Mouse (Mus musculus) right cerebral cortex, adult 2 months (tissue): ENCODE results near the gene Srgap2.

Source experiments
- DNase-seq, 2 experiments: peaks; one replicate each; pipeline ENCODE4 v3.0.0; 2021 to 2022; ENCODE audit warnings: low spot score in 2 of 2

Srgap2 gene

DNA sequence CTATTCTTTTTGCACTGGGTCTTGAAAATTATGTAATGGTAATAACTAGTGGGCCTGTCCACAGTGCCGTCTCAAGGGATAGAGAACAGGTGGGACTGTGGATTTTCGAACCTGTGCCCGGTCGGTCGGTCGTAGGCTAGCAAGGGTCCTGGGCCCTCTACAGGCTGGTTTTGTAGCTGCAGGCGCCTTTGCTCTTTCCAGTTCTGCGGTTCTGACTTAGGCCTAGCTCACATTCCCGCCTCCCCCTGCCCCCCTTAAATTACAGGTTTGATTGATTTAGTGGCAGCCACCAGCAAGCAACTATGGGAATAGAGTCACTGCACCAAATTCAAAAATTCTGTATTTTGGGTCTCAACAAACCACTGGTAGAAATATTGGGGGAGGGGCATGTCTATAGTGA, 281.2 kb downstream of the Srgap2 start:
- peak; percentile 55 to 64 for DNase-seq

DNA sequence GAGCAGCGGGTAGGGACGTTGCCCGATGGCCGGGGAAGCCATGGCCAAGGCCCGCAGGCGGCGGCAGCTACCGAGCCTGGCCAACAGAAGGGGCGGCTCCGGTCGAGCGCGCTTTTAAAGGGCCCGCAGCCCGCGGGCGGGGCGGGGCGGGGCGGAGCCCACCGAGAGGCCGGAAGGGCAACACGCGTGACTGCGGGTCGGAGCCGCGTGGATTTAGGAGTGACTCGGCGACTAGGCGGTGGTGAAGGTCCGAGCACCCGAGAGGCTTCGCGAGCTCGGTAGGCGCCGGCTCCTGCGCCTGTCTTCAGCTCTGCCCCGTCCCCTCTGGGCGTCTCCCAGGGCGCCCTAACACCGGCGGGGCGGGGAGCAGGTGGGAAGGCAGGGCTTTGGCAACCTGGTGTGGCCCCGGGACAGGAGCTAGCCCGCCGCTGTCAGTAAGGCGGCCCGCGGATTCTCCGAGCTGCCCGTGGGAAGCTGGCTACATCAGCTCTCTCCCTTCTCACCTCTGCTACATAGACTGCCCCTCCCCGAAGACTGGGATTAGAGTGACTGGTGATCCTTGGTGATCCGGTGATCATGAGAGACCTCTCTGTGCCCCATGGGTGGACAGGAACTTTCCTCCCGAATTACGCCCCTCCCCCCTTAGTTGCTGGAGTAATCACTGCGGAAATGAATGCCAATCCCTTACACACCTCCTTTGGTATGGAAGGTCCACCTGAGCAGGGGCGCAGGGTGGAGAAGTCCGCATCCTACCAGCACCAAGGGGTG, 281.9 kb downstream of the Srgap2 start, which contains the start of gene Rassf5:
Gene Rassf5 (minus strand): TSS at position 170 of the 768 bp plus-strand sequence.
- peak; percentile 53 to 62 for DNase-seq

DNA sequence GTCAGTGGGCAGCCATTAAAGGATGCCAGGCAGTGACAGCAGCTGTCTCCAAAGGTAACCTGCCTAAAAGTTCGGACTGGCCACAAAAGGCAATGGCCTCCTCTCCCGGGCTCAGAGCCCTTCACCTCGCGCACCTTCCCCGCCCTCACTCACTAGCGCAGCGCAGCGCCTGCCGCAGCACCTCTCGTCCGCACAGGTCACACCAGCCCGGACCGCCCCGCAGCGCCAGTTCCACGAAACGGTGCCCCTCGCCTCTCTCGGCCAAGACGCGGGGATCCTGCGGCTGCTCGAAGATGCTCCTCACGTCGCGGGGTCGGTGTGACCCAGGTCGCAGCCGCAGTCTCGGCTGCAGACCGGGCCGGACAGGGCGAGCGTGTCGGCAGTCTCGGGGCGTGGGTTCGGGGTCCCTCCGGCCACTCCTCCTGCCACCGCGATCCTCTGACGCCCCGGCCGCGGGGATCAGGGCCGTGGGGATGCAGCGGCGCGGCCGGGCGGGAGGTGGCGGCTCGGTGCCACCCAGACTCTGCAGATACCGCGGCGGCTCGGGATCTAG, 282.5 kb downstream of the Srgap2 start:
- peak in 1 of 2 experiments; percentile 17 for DNase-seq

DNA sequence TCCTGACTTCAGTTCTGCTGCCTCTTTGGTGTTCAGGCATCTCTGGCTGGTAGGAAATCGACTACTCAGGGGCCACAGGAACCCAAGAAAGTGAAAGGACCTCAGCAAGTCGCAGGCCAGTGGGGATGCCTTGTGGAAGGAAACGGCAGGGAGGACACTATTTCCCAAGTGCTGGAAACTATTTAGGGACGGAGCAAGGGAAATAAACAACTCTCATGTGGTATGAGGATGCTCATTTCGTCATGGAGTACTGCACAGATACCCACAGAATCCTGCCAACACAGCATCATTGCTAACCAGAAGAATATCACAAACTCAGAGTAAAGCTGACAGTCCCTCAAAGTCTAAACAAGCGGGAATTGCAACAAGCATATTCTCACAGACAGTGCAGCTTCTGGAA, 284.2 kb downstream of the Srgap2 start:
- no peak for DNase-seq

DNA sequence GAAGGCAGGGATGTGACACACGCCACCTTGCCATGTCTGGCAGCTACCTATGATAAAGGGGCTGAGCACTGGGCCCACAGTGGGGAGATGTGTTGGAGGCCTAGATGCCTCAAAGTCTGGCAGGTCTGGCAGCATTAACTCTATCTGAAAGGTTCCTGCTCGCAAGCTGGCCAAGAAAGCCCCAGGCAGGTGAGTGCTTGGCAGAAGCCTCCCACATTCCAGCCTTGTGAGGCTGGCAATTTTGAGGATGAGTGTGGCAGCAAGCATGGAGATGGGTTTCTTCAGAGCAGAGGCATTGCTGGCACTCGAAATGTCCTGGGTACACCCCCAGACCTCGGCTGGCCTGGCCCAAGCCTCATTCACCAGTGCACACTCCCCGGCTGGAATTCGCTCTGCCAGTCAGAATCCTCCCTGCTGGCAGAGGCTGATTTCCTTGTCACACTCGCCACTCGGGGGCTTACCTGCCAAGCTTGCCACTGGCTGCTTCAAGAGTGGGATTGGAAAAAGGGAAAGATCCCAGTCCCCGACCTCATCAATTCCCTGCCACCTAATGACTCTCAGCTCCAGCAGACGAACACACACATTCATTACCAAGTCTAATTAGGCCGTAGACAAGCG, 287.5 kb downstream of the Srgap2 start:
- DNase-seq, result no peak

DNA sequence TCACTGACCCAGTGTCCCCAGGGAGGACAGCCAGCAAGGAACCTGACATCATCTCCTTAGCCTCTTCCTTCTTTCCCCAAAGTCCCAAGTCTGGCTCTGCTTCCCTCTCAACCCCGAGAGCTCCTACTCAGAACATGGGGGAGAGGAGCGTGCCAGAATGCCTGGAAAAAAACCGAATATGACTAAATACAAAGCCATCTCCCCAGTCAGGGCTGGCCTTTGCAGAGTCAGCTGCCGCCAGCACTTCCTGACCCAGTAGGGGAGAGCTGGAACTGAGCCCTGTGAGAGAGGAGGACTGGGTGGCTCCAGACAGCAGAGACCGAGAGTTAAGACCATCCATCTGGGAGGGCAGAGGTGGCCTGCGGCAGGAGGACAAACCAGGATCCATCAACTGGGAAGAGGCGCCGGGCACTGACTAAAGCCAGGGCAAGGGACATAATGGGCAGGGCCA, 288.2 kb downstream of the Srgap2 start:
- DNase-seq, result peak in 1 of 2 experiments; percentile 15

DNA sequence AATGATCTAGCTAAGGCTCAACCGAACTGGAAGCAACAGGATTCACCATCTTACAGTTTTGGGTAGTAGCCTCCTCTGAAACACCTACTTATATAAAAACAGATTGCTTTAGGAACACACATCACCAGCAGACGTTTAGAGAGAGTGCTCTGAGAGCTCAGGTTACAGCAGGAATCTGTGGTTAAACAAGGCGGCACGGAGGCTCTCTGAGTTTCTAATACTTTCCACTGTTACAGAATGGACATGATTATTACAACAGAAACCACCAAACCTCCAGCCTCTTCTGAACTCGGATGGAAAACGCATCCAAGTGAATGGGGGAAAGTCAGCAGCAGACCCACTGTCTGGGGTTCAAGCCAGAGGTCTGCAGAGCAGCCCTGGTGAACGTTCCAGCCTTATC, 291.1 kb downstream of the Srgap2 start:
- DNase-seq, result no peak
